Mouse (Mus musculus) layer of hippocampus, adult 9-10 months (tissue): ENCODE data around the gene Cbx4.

Experiments used
- DNase-seq: peaks from one replicate; pipeline ENCODE4 v3.0.0; 2022; ENCODE audit warnings: low spot score

Cbx4 gene

DNA sequence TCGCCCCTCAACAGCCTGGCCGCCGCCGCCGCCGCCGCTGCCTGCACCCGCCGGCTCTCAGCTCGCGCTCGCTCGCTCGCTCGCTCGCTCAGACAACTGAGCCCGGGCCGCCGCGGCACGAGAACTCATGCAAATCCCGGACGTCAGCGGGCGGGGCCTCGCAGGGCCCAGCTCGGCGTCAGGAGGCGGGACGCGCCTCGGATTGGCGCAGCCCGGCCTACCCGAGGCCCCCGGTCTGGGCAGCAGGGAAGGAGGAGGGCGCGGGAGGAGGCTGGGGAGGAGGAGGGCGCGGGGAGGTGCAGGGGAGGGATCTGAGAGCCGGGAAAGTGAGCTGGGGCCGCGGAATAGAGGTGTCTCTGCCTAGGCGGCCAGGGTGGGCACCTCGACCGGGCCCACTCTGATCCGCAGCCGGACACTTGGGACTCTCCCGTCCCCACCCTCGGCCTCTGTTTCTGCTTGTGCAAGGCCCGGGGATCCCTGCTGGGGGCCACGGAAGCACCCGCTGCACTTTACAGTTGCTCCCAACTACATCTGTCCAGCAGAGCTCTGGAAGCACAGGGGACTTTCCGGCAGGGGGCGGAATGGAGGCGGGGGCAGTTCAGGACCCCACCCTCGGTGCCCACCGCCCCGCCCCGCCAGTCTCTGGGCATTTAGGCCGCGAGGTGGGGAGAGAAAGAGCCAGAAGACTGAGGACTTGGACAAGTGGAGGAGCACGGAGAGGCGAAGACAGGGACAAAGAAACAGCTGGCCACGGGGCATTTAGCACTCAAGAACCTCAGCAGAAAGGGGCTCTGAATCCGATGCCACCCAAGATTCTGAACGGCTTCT lies at the start of gene Cbx4:
Gene Cbx4, minus strand, starts transcription at position 78 of the 828 bp plus-strand sequence.
- DNase-seq: peak; percentile 50

DNA sequence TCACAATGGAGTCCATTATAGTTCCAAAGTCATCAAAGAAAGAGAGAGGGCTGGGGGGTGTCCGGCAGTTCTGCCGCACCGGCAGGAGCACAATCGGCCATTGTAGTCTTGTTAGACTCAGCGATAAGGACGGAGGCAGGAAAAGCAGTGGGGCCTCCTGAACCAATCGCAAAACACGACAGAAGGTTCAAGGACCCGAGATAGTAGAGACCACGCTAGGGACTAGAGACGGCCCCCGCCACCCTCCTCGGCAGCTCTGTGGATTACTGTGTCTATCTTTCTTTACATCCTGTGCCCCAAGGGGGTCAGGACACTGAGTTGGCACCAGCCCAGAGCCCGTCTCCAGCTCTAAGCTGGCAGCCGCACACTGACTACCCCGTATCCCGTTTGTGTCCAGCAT lies 48.6 kb upstream of the Cbx4 start:
- no peak for DNase-seq

DNA sequence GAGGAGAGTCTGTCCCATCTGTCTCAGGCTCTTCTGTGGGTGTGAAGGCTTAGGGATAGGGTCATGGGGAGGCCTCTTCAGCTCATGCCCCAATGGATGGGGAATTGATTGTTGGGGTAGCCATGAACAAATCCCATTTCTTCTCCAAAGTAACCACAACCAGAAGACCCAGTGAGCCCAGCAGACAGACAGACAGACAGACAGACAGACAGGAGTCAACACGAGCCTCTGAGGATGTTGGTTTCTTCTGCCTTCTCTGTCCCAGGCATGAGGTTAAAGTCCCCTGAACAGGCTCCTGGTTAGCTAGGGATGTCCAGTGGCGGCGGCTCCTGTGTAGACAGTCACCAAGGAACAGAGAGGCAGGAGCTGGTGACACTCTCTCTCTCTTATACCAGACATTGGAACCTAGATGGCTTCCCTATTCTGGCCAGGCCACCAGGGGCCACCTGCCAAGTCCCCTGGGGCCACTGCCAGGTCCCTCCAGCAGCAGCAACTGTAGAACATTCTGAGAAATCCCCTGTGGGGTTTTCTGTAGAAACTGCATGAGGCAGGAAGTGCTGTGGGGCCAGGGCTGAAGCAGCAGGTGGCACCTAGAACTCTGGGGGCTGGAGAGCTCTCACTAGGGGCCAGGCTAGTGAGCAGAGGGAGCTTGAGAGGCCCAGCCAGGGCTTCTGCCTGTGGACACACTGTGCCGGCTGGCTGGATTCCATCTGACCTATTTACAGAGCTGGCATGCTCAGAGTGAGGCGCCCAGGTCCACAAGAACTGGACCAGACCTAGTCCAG lies 47.6 kb upstream of the Cbx4 start:
- DNase-seq: no peak

DNA sequence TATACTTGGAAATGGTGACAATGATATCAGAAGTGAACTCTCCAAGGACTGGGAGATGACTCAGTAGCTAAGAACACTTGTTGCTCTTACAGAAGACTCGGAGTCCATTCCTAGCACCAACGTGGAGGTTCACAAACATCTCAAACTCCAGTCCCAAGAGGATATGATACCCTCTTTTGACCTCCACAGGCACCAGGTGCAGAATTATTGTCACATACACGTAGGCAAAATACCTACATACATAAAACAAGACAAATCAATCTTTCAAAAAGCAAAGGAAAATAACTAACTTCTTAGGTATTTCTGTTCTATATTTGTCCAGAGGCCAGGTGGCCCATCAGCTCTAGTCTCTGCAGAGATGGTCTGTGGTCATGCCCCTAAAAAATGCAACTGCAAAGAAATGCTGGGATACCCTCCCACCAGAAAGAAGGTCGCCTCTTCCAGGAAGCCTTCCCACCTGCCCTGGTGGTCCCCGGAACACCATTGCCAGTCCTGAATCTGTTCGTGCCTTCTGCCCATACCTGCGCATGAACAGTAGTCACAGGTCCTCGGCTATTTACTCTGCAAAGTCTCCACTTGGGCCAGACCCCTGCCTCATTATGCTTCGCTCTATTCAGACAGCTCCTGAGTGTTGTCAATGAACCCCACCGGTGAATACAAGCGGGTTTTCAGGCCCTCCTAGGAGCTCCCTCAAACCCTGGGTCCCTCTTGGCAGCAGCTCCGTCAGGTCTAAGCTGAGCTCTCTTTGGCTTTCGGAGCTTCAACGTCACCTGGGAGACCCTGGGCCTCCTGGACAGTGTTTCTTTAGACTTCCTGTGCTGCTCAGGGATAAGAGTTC lies 46.4 kb upstream of the Cbx4 start:
- DNase-seq: no peak

DNA sequence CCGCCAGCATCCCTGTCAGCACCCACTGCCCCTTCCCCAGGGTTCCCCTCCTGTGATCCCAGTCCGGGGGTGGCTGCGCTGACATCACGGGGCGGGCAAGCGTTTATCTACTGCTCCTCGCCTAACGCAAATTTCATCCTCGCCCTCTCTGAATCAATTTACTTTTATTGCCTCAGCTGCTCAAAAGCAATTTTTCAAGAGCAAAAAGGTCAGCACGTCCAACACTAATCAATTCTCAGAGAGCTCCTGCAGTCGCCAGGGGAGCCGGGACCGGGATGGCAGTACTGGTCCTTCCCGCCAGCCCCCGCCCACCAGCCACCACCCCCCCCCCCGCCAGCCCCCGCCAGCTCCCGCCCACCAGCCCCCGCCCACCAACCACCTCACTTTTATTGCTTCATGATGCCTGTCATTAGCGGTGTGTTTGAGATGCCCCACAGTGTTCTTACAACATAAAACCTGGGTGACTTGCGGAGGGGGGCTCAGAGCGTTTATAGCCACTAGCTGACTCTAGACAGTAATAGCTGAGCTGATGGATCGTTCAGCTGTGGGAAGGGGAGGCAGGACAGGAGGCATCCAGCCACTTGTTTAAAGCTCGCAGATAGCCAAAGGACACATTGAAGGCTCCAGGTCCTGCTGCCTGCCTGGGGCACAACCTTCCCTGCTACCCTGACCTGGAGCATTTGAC lies 44.2 kb upstream of the Cbx4 start:
- no peak for DNase-seq

DNA sequence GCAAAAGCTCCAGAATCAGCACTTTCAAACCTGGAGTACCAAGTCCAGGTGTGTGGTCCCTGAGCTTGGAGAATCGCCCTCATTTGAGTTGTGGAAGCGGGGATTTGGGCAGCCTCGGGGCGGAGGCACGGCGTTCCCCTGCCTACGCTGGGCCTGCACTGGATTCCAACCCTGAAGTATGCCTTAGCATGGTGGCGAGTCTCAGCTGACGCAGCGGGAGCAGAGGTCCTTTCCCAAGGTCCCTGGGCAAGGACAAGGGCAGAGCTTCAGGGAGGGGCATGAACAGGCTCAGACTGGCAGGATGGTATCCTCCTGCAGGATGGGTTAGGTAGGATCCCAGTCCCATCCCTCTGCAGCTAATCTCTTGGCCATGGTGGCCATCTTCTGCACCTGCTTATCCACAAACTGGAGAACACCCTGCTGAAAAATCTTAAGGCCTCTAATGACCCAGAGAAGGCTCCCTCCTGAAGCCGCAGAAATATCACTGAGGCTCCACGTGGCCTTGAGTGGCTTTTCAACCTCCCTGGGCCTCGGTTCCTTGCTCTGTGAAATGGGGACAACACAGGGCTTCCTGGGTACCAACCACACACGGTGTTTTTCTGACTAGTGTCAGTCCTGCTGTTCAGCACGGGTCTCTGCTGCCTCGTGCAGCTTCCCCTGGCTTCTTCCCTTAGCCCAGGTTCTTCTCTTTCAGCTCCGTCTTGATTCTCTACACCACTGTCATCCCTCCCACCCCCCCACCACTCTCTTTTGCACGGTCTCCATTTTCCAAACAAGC lies 43.4 kb upstream of the Cbx4 start:
- DNase-seq: no peak

DNA sequence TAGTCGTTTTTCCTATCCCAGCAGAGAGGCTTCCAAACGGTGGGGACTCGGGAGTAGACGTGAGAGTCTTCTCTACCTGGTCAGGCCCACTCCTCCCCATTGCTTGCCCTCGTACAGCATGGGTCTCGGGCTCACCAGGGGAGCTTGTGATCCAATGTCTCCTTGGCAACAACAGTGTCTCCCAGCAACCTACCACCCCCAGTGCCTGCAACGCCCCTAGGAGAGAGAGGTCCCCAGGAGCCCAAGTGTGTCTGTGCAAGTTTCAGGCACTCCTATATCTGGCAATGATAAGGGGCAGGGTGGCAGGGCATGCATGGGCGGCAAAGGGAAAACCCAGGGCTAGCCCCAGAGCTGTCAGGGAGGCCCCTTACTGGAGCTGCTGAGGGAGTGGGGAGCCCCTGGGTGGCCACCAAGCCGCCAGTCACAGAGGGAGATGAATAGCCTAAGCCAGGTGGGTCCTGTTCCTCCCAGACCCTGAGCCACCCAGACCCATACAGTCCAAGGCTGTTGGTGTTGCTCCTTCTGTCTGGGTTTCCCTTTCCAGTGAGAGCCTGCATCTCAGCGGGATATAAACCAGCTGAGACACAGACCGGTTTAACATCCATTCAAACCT lies 42.8 kb upstream of the Cbx4 start:
- no peak for DNase-seq

DNA sequence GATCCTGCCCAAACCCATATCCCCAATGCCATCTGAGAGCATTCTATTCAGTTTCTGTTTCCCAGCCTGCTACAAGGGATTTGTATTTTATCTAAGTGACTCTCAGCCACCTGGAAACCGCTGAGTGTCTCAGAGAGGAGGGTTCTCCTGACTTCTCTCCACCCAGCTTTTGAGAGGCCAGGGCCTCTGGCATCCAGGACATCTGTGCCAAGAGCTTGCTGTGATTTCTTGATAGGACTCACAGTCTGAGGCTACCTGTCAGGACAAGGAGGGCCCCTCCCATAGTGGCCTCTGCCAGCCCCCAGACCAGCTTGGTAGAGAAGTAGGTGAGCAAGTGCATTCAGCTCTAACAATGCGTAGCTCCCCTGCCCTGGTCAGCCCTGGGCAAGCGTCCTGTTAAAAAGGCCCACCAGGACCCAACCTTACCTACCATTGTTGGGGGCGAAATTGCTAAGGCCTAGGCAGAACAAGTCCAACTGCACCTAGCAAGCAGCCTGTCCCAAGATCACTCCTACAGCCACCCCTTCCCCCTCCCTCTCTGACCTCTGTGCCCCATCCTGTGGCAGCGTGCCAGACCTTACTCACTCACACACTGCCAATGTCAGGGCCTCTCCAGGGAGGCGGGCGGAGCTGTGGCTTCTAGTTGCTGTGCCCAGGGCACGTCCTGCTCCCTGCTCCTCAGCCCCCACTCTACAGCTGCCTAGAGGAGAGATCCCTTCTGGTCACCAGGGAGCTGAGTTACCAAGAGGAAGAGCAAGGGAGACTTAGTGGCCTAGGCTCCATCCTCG lies 41.9 kb upstream of the Cbx4 start:
- DNase-seq: no peak

DNA sequence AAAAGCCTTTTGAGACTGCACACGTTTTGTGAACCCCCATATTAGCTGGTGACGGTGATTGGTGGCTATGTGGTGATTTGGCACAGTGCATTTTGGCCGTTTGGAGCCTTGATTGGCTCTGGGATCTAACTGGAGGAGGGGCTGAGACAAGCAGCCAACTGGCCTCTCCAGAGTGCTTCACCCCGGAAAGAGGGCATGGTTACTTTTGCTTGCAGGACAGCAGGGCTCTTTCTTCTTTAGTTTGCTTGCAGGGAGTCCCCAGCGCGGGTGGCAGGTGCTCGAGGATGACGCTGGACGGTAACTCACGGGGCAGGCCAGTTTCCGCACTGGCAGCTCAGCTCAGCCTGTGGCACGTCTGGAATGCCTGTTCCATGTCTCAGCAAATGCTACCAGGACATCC lies 41.1 kb upstream of the Cbx4 start:
- DNase-seq: no peak

DNA sequence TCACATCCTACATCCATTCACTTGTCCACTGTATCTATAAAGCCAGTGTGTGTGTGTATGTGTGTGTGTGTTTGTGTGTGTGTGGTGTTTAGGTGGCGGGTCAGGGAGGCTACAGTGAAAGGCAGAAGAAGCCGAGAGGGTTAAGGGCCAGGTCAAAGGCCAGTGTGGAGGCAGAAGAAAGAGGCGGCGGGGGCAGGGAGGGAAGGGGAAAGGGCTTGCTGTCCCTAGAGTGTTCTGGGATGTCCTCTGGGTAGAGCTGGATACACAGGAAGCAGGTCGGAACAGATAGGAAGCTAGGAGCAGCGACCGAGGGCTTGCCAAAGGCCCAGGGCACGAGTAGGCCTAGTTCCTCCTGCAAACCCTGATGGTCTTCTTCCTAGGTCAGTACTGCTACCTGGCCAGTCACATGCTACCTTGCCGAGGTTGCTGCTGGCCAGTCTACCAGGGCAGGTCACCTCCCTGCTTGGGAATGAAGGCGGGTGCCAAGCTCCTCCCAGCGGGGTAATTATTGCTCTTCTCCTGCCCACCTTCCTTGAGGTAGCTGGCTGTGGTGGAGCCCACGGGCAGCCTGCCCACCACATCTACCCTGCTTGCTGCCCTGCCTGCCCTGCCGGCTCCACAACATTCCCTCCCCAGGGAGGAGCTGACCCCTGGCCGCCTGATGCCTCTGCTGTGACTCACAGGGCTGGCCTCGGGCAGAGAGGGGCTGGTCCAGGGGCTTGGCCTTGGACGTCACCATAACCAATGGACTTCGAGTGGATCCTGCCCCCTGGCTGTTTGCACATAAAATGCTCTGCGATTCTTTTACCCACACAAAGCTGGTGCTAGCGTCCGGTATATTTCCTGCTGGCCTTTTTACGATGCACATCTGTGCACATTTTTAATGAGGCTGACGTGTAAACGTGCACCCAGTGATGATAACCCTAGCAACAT lies 40.2 kb upstream of the Cbx4 start:
- DNase-seq: no peak

DNA sequence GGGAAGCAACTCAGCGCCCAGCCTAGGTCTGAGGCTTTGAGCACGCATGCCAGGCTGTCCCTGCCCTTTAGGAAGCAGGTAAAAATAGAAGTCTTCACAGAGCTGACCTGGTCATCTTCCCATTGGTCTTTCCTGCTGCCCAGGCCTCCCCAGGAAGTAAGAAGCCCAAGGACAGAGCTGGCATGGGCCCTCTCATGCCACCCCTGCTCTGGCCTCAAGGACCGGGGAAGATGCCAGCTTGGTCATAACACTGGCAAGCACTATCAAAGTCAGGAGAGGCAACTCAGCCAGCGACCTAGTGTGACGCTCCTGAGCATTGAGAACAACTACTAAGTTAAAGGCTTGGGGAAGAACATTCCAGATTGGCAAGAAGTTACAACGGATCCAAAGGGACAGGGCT lies 38.5 kb upstream of the Cbx4 start:
- DNase-seq: no peak

DNA sequence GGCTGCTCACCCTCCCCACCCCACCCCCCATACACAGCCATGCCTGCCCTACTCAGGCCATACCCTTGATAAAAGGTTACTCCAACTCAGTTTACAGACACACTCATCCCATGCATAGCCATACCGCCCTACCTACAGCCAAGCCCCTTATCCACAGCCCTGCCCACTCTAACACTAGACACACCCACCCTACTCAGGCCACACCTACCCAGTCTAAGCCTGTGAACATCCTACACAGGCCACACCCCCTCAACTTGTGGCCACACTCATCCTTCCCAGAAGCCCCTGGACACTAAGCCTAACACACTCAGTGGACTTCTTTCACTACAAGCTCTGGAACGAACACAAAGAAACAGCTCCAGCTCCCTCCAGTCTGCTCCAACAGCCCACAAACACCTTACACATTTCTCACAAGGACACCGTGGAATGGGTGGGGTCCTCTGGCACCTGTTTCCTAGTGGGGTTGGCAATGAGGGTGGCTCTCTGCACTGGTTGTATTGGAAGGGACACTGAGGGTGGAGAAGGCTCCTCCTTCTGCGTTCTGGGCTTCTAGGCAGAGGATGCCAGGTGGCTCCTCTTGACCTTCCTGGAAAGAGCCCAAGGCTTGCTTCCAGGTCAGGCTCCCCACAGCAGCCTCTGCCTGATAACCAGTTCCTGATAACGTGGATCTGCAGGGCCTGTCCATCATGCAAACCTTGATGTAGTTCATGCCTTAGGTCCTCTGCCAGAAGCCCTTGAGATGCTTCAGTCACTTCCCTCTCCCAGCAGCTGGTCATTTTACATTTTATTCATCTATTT lies 37.7 kb upstream of the Cbx4 start:
- no peak for DNase-seq

DNA sequence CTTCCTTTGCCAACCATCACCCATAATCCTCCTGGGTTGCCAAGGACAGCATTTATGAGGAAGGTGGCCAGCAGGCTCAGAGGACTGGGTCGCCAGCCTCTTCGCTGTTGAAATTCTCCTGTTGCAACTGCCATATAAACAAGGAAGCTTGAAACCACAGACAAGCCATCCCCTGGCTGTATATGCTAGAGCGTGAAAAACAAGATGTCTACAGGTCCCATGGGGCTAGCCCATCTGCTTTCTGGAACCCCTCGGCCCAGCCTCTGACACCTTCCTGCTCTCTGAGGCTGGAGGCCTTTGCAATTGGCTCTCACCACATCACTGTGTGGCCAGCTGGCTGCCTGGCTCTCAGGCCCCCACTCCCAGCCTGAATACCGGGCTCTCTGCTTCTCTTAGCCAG lies 36.4 kb upstream of the Cbx4 start:
- DNase-seq: no peak

DNA sequence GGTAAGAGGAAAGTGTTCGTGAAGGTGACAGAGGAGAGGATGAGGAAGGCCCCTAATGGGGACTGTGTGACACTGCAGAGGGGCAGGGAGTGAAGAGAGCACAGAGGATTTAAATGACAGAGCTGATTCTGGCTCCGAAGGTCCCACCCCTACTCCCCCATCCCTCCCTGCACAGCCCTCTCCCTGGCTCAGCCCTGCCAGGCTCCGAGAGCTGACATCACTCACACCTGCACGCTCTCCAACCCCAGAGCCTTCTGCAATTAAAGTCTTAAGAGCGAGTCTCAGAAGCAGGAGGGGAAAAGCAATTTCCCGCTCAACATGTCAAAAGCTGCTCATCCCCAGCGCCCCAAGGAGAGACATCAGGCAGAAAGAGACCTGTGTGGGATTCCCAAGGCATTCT lies 32.9 kb upstream of the Cbx4 start:
- DNase-seq: no peak

DNA sequence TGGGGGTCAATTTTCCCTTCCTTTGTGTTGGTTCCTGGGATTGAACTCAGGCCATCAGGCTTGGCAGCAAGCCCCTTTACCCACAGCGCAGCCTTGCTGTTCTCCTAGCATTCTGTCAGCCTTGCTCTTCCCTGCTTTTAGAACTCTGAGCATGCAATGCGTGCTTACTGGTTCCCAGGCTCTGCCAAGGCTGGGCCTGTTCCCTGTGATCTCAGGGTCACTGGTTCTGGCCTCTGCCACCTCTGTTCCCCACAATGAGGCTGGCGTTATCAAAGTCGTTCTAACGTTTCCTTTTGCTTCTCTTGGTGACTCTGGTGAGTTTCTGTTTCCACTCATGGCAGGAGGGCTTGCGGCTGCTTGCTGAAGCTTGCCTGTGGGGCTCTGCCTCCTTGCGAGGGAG lies 31.9 kb upstream of the Cbx4 start:
- DNase-seq: no peak

DNA sequence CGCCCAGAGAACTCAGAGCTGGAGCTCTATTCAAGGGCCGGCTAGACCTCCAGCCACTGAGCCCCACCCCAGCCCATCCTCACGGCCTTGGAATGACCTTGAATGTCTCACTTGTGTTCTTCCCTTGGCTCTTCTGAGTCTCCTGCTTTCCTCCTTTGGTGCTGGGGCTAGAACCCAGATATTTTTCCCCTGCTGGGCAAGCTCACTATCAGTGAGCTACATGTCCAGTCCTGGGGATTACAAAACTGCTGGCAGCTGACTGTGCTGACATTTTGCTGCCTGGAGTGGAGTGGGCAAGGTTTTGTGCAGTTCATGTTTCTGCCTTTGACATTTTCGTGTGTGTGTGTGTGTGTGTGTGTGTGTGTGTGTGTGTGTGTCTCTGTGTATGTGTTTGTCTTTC lies 31.0 kb upstream of the Cbx4 start:
- DNase-seq: no peak

DNA sequence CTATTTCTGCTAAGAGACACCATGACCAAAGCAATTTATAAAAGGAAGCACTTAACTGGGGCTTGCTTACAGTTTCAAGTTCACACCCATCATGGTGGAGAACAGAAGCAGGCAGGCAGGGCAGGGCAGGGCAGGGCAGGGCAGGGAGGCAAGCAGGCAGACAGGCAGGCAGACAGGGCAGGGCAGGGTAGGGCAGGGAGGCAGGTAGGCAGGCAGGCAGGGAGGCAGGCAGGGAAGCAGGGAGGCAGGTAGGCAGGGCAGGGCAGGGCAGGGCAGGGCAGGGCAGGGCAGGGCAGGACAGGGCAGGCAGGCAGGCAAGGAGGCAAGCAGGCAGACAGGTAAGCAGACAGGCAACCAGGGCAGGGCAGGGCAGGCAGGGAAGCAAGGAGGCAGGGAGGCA lies 26.7 kb upstream of the Cbx4 start:
- no peak for DNase-seq

DNA sequence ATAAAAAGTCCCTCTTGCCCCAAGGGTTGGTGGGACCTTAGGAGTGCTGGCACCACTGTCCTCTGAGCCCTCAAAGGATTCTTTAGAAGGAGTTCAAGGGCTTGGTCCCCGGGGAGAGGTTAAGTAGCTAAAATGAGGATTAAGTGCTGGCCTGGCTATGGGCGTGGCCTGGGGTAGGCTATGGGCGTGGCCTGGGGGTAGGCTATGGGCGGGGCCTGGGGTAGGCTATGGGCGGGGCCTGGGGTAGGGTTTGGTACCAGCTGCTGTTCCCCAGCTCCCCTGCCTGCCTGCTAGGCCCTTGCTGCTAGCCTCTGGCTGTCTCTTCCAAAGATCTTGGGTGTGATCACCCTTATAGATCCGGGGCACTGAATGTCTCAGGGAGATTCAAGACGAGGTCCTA lies 25.3 kb upstream of the Cbx4 start:
- no peak for DNase-seq
